Mouse (Mus musculus): ENCODE measurements around the gene Arhgap21.

DNA sequence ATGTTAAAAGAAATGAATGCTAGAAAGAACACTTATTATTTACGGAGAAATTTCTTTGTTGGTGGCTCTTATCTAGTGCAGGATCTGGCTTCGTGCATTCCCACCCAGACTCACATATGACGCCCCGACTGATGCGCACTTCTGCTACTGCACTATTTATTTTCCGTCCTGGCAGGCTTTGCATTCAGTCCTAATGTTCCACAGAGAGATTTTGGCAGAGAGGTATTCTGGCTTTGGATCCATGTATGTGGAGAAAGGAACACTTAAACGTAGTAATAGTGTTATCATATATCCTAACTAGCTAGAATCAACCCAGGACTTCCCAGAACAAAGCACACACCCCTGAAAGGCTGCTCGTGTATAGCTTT, 8.0 kb downstream of the Arhgap21 start:
- no peak for TF ChIP-seq POLR2A (IDR thresholded peaks at IDR 0.05; ENCODE audit: borderline replicate concordance, extremely low read depth, low read depth, low read length)
- TF ChIP-seq CTCF (IDR thresholded peaks at IDR 0.05; ENCODE audit: insufficient read depth, low read length): no peak

All from lung, adult 2 months (tissue).